Mouse (Mus musculus): ENCODE results near the gene Vsig10.

DNA sequence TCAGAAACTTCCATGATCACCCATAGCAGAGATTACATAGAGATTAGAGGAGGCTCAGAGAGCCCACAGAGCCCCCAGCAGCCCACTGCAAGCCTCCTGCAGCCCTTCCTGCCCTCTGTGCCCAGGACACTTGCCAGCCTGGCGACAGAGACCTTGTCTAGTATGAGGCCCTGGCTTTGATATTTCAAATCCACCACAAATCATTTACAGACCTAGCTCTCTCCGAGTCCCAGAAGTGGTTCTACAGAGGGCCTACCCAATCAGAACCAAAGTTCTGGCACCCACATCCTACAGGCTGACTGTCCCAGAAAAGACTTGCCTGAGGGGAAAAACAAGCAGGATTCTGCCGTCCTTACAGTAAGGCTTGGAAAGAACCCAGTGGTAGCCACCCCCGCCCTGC is 33.6 kb upstream of the Vsig10 start:
- TF ChIP-seq GATA1 (IDR thresholded peaks at IDR 0.05; ENCODE audit: borderline replicate concordance, low read length) (no peak), CTCF (IDR thresholded peaks at IDR 0.05; ENCODE audit: low read depth, low read length) (no peak), GATA2 (IDR thresholded peaks at IDR 0.05; ENCODE audit: borderline replicate concordance, low read depth, low read length) (no peak), POLR2AphosphoS5 (IDR thresholded peaks at IDR 0.05; ENCODE audit: insufficient replicate concordance, low read depth, low read length) (no peak), TAL1 (conservative IDR thresholded peaks at IDR 0.05; ENCODE audit: low read depth, low read length) (no peak)

Measured in G1E (cell line).